Mouse (Mus musculus): ENCODE results near the gene Pygo1. TPM values are rescaled to one million over a fixed set of nuclear protein-coding genes. Genes with fewer than 3 reads are reported as not detected.
A peak's percentile ranks its signal among the peaks of the same experiment; 100 is the strongest.

The Pygo1 gene
- total RNA-seq, 2 experiments from 2014 or later = not detected

- ATAC-seq (replicated peaks; ENCODE audit: poor library complexity) = no peak
These were observed 5.8 kb downstream of the Pygo1 start for GRCm38 (mm10) chr9:72931166-72931790.

- ATAC-seq (replicated peaks; ENCODE audit: poor library complexity) = no peak
These were observed 9.9 kb downstream of the Pygo1 start for GRCm38 (mm10) chr9:72935309-72935708.

- no peak for ATAC-seq (replicated peaks; ENCODE audit: poor library complexity)
These were observed 10.9 kb downstream of the Pygo1 start for GRCm38 (mm10) chr9:72936301-72936700.

- ATAC-seq (replicated peaks; ENCODE audit: poor library complexity) = no peak
These were observed 18.0 kb downstream of the Pygo1 start for GRCm38 (mm10) chr9:72943424-72943823.

- ATAC-seq (replicated peaks; ENCODE audit: poor library complexity) = no peak
These were observed 18.8 kb downstream of the Pygo1 start for GRCm38 (mm10) chr9:72944286-72944685.

- ATAC-seq (replicated peaks; ENCODE audit: poor library complexity) = no peak
These were observed 21.6 kb downstream of the Pygo1 start for GRCm38 (mm10) chr9:72947010-72947409.

GRCm38 (mm10) chr9:72949572-72949971 lies 24.1 kb downstream of the Pygo1 start:
- ATAC-seq (replicated peaks; ENCODE audit: poor library complexity) = no peak

- ATAC-seq (replicated peaks; ENCODE audit: poor library complexity) = no peak
These were observed 29.3 kb downstream of the Pygo1 start for GRCm38 (mm10) chr9:72954746-72955145.

GRCm38 (mm10) chr9:72955546-72955945 lies 30.1 kb downstream of the Pygo1 start:
- peak; percentile 59 for ATAC-seq (replicated peaks; ENCODE audit: poor library complexity)

GRCm38 (mm10) chr9:72958521-72959450 lies 33.3 kb downstream of the Pygo1 start, which contains the start of the genes Dyx1c1 and Gm44503:
Dyx1c1 (plus strand) TSS chr9:72958785.
Gm44503 (plus strand) TSS chr9:72958852.
- peak; percentile 94 for ATAC-seq (replicated peaks; ENCODE audit: poor library complexity)

GRCm38 (mm10) chr9:72961346-72961745 lies 35.9 kb downstream of the Pygo1 start:
- no peak for ATAC-seq (replicated peaks; ENCODE audit: poor library complexity)

- ATAC-seq (replicated peaks; ENCODE audit: poor library complexity) = no peak
These were observed 36.5 kb downstream of the Pygo1 start for GRCm38 (mm10) chr9:72961959-72962358.

- ATAC-seq (replicated peaks; ENCODE audit: poor library complexity) = peak; percentile 87
These were observed 43.1 kb downstream of the Pygo1 start for GRCm38 (mm10) chr9:72968349-72969061.

GRCm38 (mm10) chr9:72969874-72970273 lies 44.4 kb downstream of the Pygo1 start:
- peak; percentile 39 for ATAC-seq (replicated peaks; ENCODE audit: poor library complexity)

- ATAC-seq (replicated peaks; ENCODE audit: poor library complexity) = no peak
These were observed 47.0 kb downstream of the Pygo1 start for GRCm38 (mm10) chr9:72972435-72972834.

- ATAC-seq (replicated peaks; ENCODE audit: poor library complexity) = no peak
These were observed 47.5 kb downstream of the Pygo1 start for GRCm38 (mm10) chr9:72972984-72973383.

GRCm38 (mm10) chr9:72974734-72975133 lies 49.3 kb downstream of the Pygo1 start:
- peak; percentile 80 for ATAC-seq (replicated peaks; ENCODE audit: poor library complexity)

- ATAC-seq (replicated peaks; ENCODE audit: poor library complexity) = no peak
These were observed 49.8 kb downstream of the Pygo1 start for GRCm38 (mm10) chr9:72975242-72975641.

- ATAC-seq (replicated peaks; ENCODE audit: poor library complexity) = no peak
These were observed 57.6 kb downstream of the Pygo1 start for GRCm38 (mm10) chr9:72983066-72983465.

- ATAC-seq (replicated peaks; ENCODE audit: poor library complexity) = peak; percentile 98
These were observed 60.1 kb downstream of the Pygo1 start, which contains the start of the genes Ccpg1os and Ccpg1 for GRCm38 (mm10) chr9:72985250-72986220. Ccpg1os (minus strand) TSS chr9:72985382. Ccpg1 (plus strand) TSS chr9:72985429.

Measured in megakaryocyte progenitor cell, adult 5-6 weeks (primary cell).